In genomic region chr15:12825408-12825807, GRCm38 (mm10) we compare ENCODE assay signal across 8 mouse cellular contexts. TPM values are rescaled to one million over a fixed set of nuclear protein-coding genes. Genes with fewer than 3 reads are reported as not detected.
DNase-seq lines count a peak whose midpoint lies in the region; ATAC-seq and TF ChIP-seq lines count a peak whose summit lies in the region.

No protein-coding gene starts in this region.

- no peaks in the 10 kb centered on the region for H3K9me3 ChIP-seq in limb, embryonic 14.5 days (ENCODE audit: control insufficient read depth, low read length)
- H3K9me3 ChIP-seq in stomach, embryonic 15.5 days: no peaks in the 10 kb centered on the region

- DNase-seq in cerebellum, adult 9-11 months: peak; percentile 22
- DNase-seq in testis, postnatal 14 days (ENCODE audit: low spot score): no peak
- DNase-seq in limb, embryonic 14.5 days (ENCODE audit: low spot score): no peak
- DNase-seq in adrenal gland, adult 18-20 months (ENCODE audit: low spot score in 2 of 2): no peak
- DNase-seq in spleen, postnatal 36 days (ENCODE audit: low spot score in 2 of 2): no peak

- no peak for ATAC-seq in cerebellum, adult (ENCODE audit: insufficient number of reproducible peaks, low FRiP score, low TSS enrichment)
- ATAC-seq in limb, embryonic 14.5 days (ENCODE audit: low FRiP score, low read depth): no peak
- ATAC-seq in stomach, embryonic 15.5 days (ENCODE audit: insufficient read depth, low FRiP score, low read depth): no peak

- H3K4me2 ChIP-seq in limb, embryonic 14.5 days (replicated peaks; ENCODE audit: low read depth, low read length, severe bottlenecking): peak overlapping the region; percentile 71
- H3K4me2 ChIP-seq in stomach, embryonic 15.5 days: peak overlapping the region; percentile 61

- no peaks in the 10 kb centered on the region for H3K36me3 ChIP-seq in testis, adult 2 months (ENCODE audit: control insufficient read depth, insufficient read depth, low read length)
- H3K36me3 ChIP-seq in limb, embryonic 14.5 days (ENCODE audit: control insufficient read depth, insufficient read depth, low read length): peaks cover 41% of the 10 kb centered on the region
- peaks cover 21% of the 10 kb centered on the region; the same call in 1 of the 2 replicates for H3K36me3 ChIP-seq in stomach, embryonic 15.5 days

- no peak for TF ChIP-seq CTCF in testis, adult 2 months (IDR thresholded peaks at IDR 0.05; ENCODE audit: control insufficient read depth, insufficient read depth, insufficient replicate concordance, low read depth, low read length)

- peaks cover 4% of the 10 kb centered on the region for H3K4me1 ChIP-seq in testis, adult 2 months (ENCODE audit: control insufficient read depth, insufficient read depth, low read length)
- H3K4me1 ChIP-seq in limb, embryonic 14.5 days (ENCODE audit: control insufficient read depth, insufficient read depth, low read length): peaks cover 11% of the 10 kb centered on the region
- peaks cover 15% of the 10 kb centered on the region for H3K4me1 ChIP-seq in stomach, embryonic 15.5 days

- peak overlapping the region; percentile 89 for H3K4me3 ChIP-seq in testis, adult 2 months (ENCODE audit: control insufficient read depth, low read depth, low read length)
- H3K4me3 ChIP-seq in limb, embryonic 14.5 days (replicated peaks; ENCODE audit: low read length): peak overlapping the region; percentile 92
- H3K4me3 ChIP-seq in stomach, embryonic 15.5 days (replicated peaks): peak overlapping the region; percentile 70

- no peak overlapping the region for H3K27ac ChIP-seq in testis, adult 2 months (ENCODE audit: control insufficient read depth, insufficient read depth, low read depth, low read length)
- H3K27ac ChIP-seq in limb, embryonic 14.5 days (replicated peaks; ENCODE audit: low read depth, low read length): peak overlapping the region; percentile 54; the same call in 1 of the 2 replicates
- H3K27ac ChIP-seq in stomach, embryonic 15.5 days: no peak overlapping the region

- no peaks in the 10 kb centered on the region for H3K27me3 ChIP-seq in testis, adult 2 months (ENCODE audit: control insufficient read depth, insufficient read depth, low read length)
- H3K27me3 ChIP-seq in limb, embryonic 14.5 days (ENCODE audit: control insufficient read depth, insufficient read depth, low read length): no peaks in the 10 kb centered on the region
- no peaks in the 10 kb centered on the region for H3K27me3 ChIP-seq in stomach, embryonic 15.5 days (replicated peaks)

- 47% methylated on average over 12 of the region's 12 CpGs for WGBS in limb, embryonic 14.5 days
- 45% methylated on average over 12 of the region's 12 CpGs for WGBS in stomach, embryonic 15.5 days

- TF ChIP-seq POLR2A in testis, adult 2 months (IDR thresholded peaks at IDR 0.05; ENCODE audit: control insufficient read depth, low read depth, low read length): no peak
- no peak for TF ChIP-seq POLR2A in limb, embryonic 14.5 days (IDR thresholded peaks at IDR 0.05; ENCODE audit: borderline replicate concordance, extremely low read depth, insufficient read depth, insufficient read length)

- H3K9ac ChIP-seq in limb, embryonic 14.5 days (ENCODE audit: low read depth, low read length, severe bottlenecking): peak overlapping the region; percentile 79
- H3K9ac ChIP-seq in stomach, embryonic 15.5 days: no peak overlapping the region

RNA-seq across cellular contexts. Expression of gene Drosha, which starts 0.8 kb away (rescaled TPM):
- polyA plus RNA-seq in testis, adult 2 months (2012; rRNA removed): 13.5 and 14.4 TPM in 2 replicates
- 31.9 and 34.3 TPM in 2 replicates for polyA plus RNA-seq in limb, embryonic 14.5 days (2012; rRNA removed)
- polyA plus RNA-seq in limb, embryonic 14.5 days (2014; fragmentation: Nextera tagmentation; extraction: Ambion mirVana): 39.0 and 44.3 TPM in 2 replicates
- polyA plus RNA-seq in stomach, embryonic 15.5 days (2015; fragmentation: Nextera tagmentation; extraction: Ambion mirVana): 28.1 and 31.8 TPM in 2 replicates
- 10 to 100 TPM; 29.8 to 34.2 TPM for total RNA-seq in adrenal gland, adult 18-20 months (2021)

RNA-seq across cellular contexts. Expression of gene 6030458C11Rik, which starts 1.0 kb away (rescaled TPM):
- 3.4 and 3.6 TPM in 2 replicates for polyA plus RNA-seq in testis, adult 2 months (2012; rRNA removed)
- 33.0 and 38.4 TPM in 2 replicates for polyA plus RNA-seq in limb, embryonic 14.5 days (2012; rRNA removed)
- polyA plus RNA-seq in limb, embryonic 14.5 days (2014; fragmentation: Nextera tagmentation; extraction: Ambion mirVana): 27.8 and 27.9 TPM in 2 replicates
- 37.8 and 38.5 TPM in 2 replicates for polyA plus RNA-seq in stomach, embryonic 15.5 days (2015; fragmentation: Nextera tagmentation; extraction: Ambion mirVana)
- total RNA-seq in adrenal gland, adult 18-20 months (2021): 10 to 100 TPM; 11.0 to 13.0 TPM
